Mouse (Mus musculus) hindbrain, embryonic 11.5 days (tissue): ENCODE data around the gene Susd3. TPM values are rescaled to one million over a fixed set of nuclear protein-coding genes. Genes with fewer than 3 reads are reported as not detected.

Source experiments
- ATAC-seq: fragments of 200-750 bp; cut with Nextera tagmentation; 2 replicates; pipeline ENCODE4 v1.8.0; 2017; ENCODE audit warnings: mild to moderate bottlenecking, moderate TSS enrichment, moderate library complexity; ENCODE audit not compliant: low FRiP score
- DNase-seq: peaks from one replicate; pipeline ENCODE4 v3.0.0-alpha.2; 2015; ENCODE audit warnings: low spot score
- H3K27ac ChIP-seq: fragments of 300-500 bp; sonication (generic); 2 replicates; pipeline ENCODE4 v1.5.1; 2014; ENCODE audit warnings: mild to moderate bottlenecking, low read depth, low read length
- H3K27me3 ChIP-seq: fragments of 300-500 bp; sonication (generic); 2 replicates; pipeline ENCODE4 v1.6.1; 2014; ENCODE audit warnings: mild to moderate bottlenecking, low read length, moderate library complexity, mixed read lengths; ENCODE audit not compliant: control insufficient read depth, insufficient read depth
- H3K36me3 ChIP-seq: fragments of 300-500 bp; sonication (generic); 2 replicates; pipeline ENCODE4 v1.6.1; 2014; ENCODE audit warnings: mild to moderate bottlenecking, low read length, moderate library complexity, mixed read lengths; ENCODE audit not compliant: control insufficient read depth, insufficient read depth
- H3K4me1 ChIP-seq: fragments of 300-500 bp; sonication (generic); replicated peaks from 2 replicates; pipeline ENCODE4 v1.6.1; 2014; ENCODE audit warnings: low read length, mixed read lengths; ENCODE audit not compliant: control insufficient read depth, insufficient read depth
- H3K4me2 ChIP-seq: fragments of 300-500 bp; sonication (generic); replicated peaks from 2 replicates; pipeline ENCODE4 v1.6.1; 2014; ENCODE audit warnings: mild to moderate bottlenecking, low read depth, low read length
- H3K4me3 ChIP-seq: fragments of 300-500 bp; sonication (generic); 2 replicates; pipeline ENCODE4 v1.5.1; 2014; ENCODE audit warnings: low read depth, low read length
- H3K9ac ChIP-seq: fragments of 300-500 bp; sonication (generic); 2 replicates; pipeline ENCODE4 v1.6.1; 2014; ENCODE audit warnings: low read depth, low read length
- H3K9me3 ChIP-seq: fragments of 300-500 bp; sonication (generic); 2 replicates; pipeline ENCODE4 v1.6.1; 2016; ENCODE audit warnings: low read length; ENCODE audit not compliant: control insufficient read depth
- WGBS: fragments of 180-500 bp; shearing (Covaris S2); extraction: QIAGEN DNeasy Blood & Tissue Kit; methylation state at CpG from one replicate; pipeline ENCODE4 v1.1.7; 2014; 5-methylcytosine and 5-hydroxymethylcytosine counted together
- polyA plus RNA-seq: library from polyadenylated mRNA; unstranded; fragments of >200 nt; fragmentation: Nextera tagmentation; extraction: Ambion mirVana; gene quantifications from 2 replicates; pipeline ENCODE4 v1.2.1, GENCODE M21; 2014

Gene Susd3
- polyA plus RNA-seq, 1 experiment from 2014 or later: 0.63 TPM

- H3K4me3 ChIP-seq: no peak overlapping the region
- no peaks in the 10 kb centered on the region for H3K27me3 ChIP-seq
- no peaks in the 10 kb centered on the region for H3K4me1 ChIP-seq
- DNase-seq (no peak), ATAC-seq (no peak)
- H3K9me3 ChIP-seq: no peaks in the 10 kb centered on the region
- H3K36me3 ChIP-seq: no peaks in the 10 kb centered on the region
- H3K4me2 ChIP-seq: no peak overlapping the region
- H3K27ac ChIP-seq: no peak overlapping the region
- no peak overlapping the region for H3K9ac ChIP-seq
- 58% methylated on average over 1 of the region's 1 CpGs for WGBS
These were observed 67.8 kb downstream of the Susd3 start for GRCm38 (mm10) chr13:49180691-49181090.

Other genes starting within 250 kb of the Susd3 start
- 8.5 and 11.0 TPM in 2 replicates for gene Wnk2, start 100.7 kb downstream of the Susd3 start, polyA plus RNA-seq
- 20.6 and 21.5 TPM in 2 replicates for gene Ninj1, start 61.2 kb downstream of the Susd3 start, polyA plus RNA-seq
- 20.3 and 27.4 TPM in 2 replicates for gene Card19, start 32.7 kb downstream of the Susd3 start, polyA plus RNA-seq
- 0.56 and 1.1 TPM in 2 replicates for gene Fgd3, start 71.6 kb upstream of the Susd3 start, polyA plus RNA-seq
- 26.9 and 29.5 TPM in 2 replicates for gene Bicd2, start 92.9 kb upstream of the Susd3 start, polyA plus RNA-seq
- gene Ippk, start 172.5 kb upstream of the Susd3 start, polyA plus RNA-seq: 14.1 and 14.6 TPM in 2 replicates
- gene Tes3-ps, start 244.6 kb upstream of the Susd3 start, polyA plus RNA-seq: 0.65 and 0.71 TPM in 2 replicates